Mouse (Mus musculus): ENCODE measurements around the gene Susd6.

- TF ChIP-seq IRF4 (IDR thresholded peaks at IDR 0.05; ENCODE audit: low read depth, low read length) (no peak), HCFC1 (IDR thresholded peaks at IDR 0.05; ENCODE audit: low read depth, low read length) (no peak), POLR2A (IDR thresholded peaks at IDR 0.05; ENCODE audit: low read depth, low read length) (no peak), ZMIZ1 (IDR thresholded peaks at IDR 0.05; ENCODE audit: low read depth, low read length) (no peak), MAZ (IDR thresholded peaks at IDR 0.05; ENCODE audit: low read depth, low read length) (no peak), USF2 (conservative IDR thresholded peaks at IDR 0.05; ENCODE audit: low read depth, low read length) (no peak), ELF1 (IDR thresholded peaks at IDR 0.05; ENCODE audit: low read depth, low read length) (no peak), TBP (conservative IDR thresholded peaks at IDR 0.05; ENCODE audit: low read depth, low read length) (no peak), CTCF (conservative IDR thresholded peaks at IDR 0.05 in 1 of 2, IDR thresholded peaks at IDR 0.05 in 1 of 2; ENCODE audit: low read depth in 2 of 2, low read length in 2 of 2) (no peak), TCF12 (IDR thresholded peaks at IDR 0.05; ENCODE audit: low read depth, low read length) (no peak), USF1 (IDR thresholded peaks at IDR 0.05; ENCODE audit: low read depth, low read length) (no peak), ETS1 (conservative IDR thresholded peaks at IDR 0.05; ENCODE audit: low read depth, low read length) (no peak), EP300 (IDR thresholded peaks at IDR 0.05; ENCODE audit: low read length) (no peak), RCOR1 (conservative IDR thresholded peaks at IDR 0.05; ENCODE audit: low read depth, low read length) (no peak)
Measured at GRCm38 (mm10) chr12:80852001-80852400, 61.7 kb downstream of the Susd6 start.

Data from CH12.LX (cell line).